Mouse (Mus musculus) right cerebral cortex, postnatal 14 days (tissue): ENCODE measurements around the gene Cenpp.

Source experiments
- DNase-seq: peaks from one replicate; pipeline ENCODE4 v3.0.0; 2022

Gene Cenpp

GRCm38 (mm10) chr13:49460276-49460675 is 192.3 kb downstream of the Cenpp start:
- no peak for DNase-seq

DNA sequence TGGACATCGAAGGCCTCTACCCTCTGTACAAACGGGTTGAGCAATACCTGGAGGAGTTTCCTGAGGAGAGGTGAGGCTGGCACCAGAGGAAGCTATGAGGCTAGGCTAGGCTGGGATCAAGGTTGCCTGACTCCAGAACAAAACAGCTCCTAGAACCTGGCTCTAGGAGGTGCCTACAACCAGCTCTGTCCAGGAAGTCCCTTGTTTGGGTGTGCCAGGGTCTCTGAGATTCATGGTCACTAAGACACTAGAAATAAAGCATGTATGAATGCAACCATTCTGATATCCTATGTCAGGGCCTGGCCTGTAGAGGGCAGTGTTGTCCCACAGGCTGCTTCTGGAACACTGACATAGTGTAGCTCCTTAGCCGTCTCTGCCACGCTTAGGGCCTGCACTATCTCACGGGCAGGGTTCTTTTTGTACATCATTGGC is 203.3 kb downstream of the Cenpp start:
- peak; percentile 82 for DNase-seq

GRCm38 (mm10) chr13:49444451-49444850 is 208.1 kb downstream of the Cenpp start:
- no peak for DNase-seq

DNA sequence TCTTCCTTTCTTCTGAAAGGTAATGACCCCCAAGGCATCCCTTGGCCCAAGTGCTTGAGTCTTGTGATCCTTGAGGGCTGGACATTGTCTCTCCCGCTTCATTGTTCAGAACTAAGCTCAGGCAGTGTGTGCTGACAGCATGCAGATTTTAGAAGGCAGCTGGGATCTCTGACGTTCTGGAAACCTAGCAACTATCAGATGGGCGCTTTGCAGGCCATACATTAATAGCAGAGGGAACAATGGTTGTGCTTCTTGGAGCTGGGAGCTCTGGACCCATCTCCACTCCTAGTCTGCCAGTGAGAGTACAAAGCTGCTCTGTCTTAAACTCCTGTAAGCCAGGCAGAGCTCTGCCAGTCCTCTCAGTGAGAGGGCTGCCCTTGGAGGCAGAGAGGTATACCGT is 216.4 kb downstream of the Cenpp start:
- no peak for DNase-seq

DNA sequence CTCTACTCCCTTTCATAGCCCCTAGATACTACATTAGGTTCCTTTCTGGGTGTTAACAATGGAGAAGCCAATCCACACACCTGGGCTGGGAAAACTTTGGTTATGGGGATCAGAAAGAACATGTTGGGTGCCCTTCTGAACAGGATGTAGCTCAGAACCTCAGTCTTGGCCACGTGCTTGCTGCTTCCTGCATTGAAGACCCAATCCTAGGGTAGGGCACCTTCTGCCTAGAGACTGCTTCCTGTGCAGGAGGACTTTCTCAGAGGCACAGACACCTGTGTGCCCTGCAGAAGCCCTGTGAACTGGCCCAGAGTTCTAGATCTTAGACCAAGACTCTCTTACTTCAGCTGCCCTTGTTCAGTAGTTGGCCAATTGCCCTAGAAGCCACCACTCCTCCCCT is 216.8 kb downstream of the Cenpp start:
- no peak for DNase-seq

DNA sequence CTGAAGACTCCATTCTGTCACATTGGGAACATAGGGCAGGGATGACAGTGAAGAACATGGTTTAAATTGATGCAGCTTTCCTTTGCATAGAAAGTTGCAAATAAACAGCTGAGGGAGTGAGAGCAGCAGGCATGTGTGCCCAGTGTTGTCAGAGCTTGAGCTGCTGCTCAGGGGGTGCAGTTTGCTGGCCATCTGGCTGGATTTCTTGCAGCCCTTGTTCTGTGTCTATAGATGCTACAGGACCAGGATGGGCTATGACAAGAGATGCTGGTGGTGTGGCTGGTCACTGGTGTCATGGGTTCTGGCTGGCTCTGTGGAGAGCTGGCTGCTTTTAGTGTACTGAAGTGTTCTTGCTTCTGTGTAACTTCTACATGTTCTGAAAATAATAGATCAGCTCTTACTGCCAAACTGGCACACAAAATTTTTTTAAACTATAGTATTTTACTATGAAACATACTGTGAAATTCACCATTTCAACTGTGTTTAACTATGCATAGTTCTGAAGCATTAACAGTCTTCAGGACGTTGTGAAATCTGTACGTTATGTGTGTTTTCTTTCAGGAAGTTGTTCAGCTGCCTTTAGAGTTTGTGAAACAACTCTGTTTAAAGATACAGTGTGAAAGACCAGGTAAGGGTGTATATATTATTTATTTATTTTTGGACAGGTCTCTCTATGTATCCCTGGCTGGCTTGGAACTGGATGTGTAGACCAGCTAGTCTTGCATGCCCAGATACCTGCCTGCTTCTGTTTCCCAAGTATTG is 219.1 kb downstream of the Cenpp start:
- no peak for DNase-seq

DNA sequence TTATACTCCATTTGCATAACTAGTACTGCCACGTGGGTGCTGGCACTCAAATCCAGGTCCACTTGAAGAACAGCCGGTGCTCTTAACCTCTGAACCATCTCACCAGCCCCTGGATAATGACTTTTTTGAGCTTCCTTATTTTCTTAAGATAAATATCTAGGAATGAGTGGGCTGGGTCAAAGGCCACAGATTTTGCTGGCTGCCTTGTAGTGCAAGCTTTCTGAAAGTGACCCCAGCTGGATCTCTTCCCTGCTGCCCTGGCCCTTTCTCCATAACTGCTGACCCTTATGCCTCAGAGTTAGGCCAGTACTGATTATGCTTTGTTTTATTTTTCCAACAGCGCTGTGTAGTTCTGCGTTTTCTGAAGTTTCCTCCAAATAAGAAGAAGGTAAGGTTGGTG is 222.1 kb downstream of the Cenpp start:
- no peak for DNase-seq

DNA sequence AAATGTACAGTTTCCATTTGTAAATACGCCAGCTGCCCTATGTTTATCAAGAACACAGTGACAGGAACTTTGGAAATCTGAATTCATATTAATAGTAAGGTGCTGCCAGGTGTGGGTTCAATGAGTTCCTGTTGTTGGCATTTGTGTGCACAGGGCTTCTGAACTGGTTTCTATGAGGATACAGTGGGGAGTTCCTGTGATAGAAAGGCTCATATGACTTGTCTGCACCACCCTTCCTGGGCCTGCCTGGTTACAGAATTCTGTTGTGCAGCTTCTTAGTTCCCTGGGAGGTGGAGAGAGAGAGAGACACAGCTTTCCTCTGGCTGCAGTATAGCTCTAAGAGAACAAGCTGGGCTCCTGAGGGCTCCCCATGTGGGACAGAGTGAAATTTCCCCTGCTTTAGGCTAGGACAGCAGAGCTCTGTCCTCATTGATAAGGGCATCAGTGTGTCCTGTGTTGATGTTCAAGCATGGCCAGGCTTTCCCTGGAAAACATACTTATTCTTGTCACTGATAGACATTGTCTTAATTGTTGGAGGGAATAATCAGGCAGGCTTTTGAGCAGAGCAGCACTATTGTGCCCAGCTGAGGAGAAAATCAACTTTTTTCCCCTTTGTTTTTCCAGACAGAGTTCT is 224.4 kb downstream of the Cenpp start:
- no peak for DNase-seq

DNA sequence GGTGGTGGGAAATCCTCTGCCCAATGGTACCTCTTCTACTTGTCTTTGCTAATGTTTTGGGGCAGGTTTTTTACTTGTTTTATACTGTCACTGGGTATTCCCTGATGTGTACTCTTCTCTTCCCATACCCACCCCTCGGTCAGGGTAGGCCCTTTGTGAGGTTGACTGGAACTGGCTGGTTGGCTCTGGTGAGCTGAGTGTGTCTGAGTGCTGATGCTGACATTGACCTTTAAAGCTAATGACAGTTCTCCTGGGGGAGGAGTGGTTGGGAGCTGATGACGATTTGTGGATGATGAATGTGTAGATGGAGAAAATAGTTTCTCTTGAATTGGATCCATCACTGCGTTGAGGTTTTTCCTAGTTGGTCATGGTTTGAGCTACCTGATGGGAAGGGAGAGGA is 225.8 kb downstream of the Cenpp start:
- DNase-seq: no peak

- DNase-seq: no peak
These were observed 230.6 kb downstream of the Cenpp start for GRCm38 (mm10) chr13:49421959-49422358.

DNA sequence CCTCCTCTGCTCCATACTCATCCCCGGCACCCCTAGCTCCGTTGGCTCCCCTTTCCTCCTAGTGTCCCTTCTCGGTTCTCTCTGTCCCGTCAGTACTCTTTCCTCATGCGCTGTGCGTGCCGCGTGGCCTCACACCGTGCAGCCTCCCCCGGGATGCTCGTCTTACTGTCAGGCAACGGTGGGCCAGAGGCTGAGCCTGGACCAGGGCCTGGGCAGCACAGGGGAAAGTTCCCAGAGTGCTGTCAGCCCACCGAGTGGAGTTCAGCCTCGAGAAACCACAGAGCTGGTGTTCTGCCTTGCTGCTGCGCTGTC is 231.0 kb downstream of the Cenpp start:
- peak; percentile 22 for DNase-seq

DNA sequence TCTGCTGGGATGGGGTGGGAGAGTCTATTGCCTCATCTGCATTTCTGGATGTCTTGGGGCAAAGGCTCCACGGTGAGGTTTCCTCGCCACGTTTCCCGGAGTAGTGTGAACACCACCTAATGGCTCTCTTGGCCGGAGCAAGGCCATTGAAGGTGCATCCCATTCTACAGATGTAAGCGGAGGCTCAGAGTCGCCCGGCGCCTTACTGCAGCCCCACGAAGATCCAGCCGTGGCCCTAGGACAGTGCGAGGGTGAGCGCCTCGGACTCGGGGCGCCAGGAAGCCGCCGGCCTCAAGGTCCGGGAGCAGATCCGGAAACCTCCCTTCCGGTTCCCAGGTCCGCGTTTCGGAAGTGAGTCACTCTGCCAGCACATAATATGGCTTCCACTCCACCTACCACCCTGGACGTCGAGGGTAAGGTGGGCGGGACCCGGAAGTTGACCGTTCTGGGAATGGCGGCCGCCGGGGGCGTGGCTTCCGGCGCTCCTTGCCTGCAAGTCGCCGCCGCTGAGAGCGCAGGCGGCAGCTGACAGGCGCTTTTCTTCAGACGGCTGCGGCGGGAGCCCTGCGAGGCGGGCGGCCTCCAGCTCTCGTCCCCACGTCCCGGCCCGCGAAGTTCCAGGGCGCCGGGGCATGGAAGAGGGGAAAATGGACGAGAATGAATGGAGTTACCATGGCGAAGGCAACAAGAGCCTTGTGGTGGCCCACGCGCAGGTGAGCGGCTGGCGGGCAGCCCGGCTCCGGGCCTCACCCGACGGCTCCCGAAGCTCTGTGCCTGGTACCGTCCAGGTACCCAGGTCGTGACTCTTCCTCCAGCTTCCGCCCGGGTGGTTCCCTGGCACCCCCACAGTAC is 231.6 kb downstream of the Cenpp start, which contains the start of gene Ippk:
TSS of gene Ippk (plus strand) at position 496 of the 852 bp plus-strand sequence.
- DNase-seq: peak; percentile 98
